Mouse (Mus musculus) testis, adult 2 months (tissue): ENCODE results near the gene Dmwd.

Source experiments
- CTCF ChIP-seq: fragments of 200-500 bp; IDR thresholded peaks from 2 replicates; pipeline ENCODE4 v1.5.1; 2012; ENCODE audit warnings: low read depth, mild to moderate bottlenecking, inconsistent platforms, low read length, moderate library complexity; ENCODE audit not compliant: control insufficient read depth, insufficient read depth, insufficient replicate concordance
- POLR2A ChIP-seq: fragments of 200-500 bp; IDR thresholded peaks from 2 replicates; pipeline ENCODE4 v1.6.1; 2012; ENCODE audit warnings: low read depth, mild to moderate bottlenecking, inconsistent platforms, low read length, moderate library complexity; ENCODE audit not compliant: control insufficient read depth

GRCm38 (mm10) chr7:19086760-19087159, 10.7 kb downstream of the Dmwd start:
- TF ChIP-seq CTCF: no peak
- no peak for TF ChIP-seq POLR2A
